Mouse (Mus musculus): ENCODE measurements around the gene Acbd3. TPM values are rescaled to one million over a fixed set of nuclear protein-coding genes. Genes with fewer than 3 reads are reported as not detected.

The Acbd3 gene
- 10 to 100 TPM; 32.7 to 34.9 TPM for total RNA-seq (2021)

- peak; percentile 78 to 80 for DNase-seq (ENCODE audit: extremely low spot score in 1 of 2, low spot score in 1 of 2)
These were observed at the start of gene Acbd3 for GRCm38 (mm10) chr1:180725704-180726179. Acbd3 (plus strand) TSS chr1:180726043.

- no peak for DNase-seq (ENCODE audit: extremely low spot score in 1 of 2, low spot score in 1 of 2)
These were observed 34.6 kb upstream of the Acbd3 start for GRCm38 (mm10) chr1:180691284-180691683.

- DNase-seq (ENCODE audit: extremely low spot score in 1 of 2, low spot score in 1 of 2) = no peak
These were observed 29.1 kb upstream of the Acbd3 start, which contains the start of gene Mixl1 for GRCm38 (mm10) chr1:180696626-180697352. Mixl1 (minus strand) TSS chr1:180697034.

- DNase-seq (ENCODE audit: extremely low spot score in 1 of 2, low spot score in 1 of 2) = no peak
These were observed 27.8 kb upstream of the Acbd3 start for GRCm38 (mm10) chr1:180698063-180698462.

GRCm38 (mm10) chr1:180703400-180703799 lies 22.4 kb upstream of the Acbd3 start:
- DNase-seq (ENCODE audit: extremely low spot score in 1 of 2, low spot score in 1 of 2) = no peak

GRCm38 (mm10) chr1:180707368-180707767 lies 18.5 kb upstream of the Acbd3 start:
- no peak for DNase-seq (ENCODE audit: extremely low spot score in 1 of 2, low spot score in 1 of 2)

- DNase-seq (ENCODE audit: extremely low spot score in 1 of 2, low spot score in 1 of 2) = no peak
These were observed 18.0 kb upstream of the Acbd3 start for GRCm38 (mm10) chr1:180707813-180708212.

GRCm38 (mm10) chr1:180708935-180709776 lies 16.7 kb upstream of the Acbd3 start:
- no peak for DNase-seq (ENCODE audit: extremely low spot score in 1 of 2, low spot score in 1 of 2)

GRCm38 (mm10) chr1:180718756-180719155 lies 7.1 kb upstream of the Acbd3 start:
- DNase-seq (ENCODE audit: extremely low spot score in 1 of 2, low spot score in 1 of 2) = no peak

- no peak for DNase-seq (ENCODE audit: extremely low spot score in 1 of 2, low spot score in 1 of 2)
These were observed 6.4 kb upstream of the Acbd3 start for GRCm38 (mm10) chr1:180719483-180719882.

GRCm38 (mm10) chr1:180719951-180720689 lies 5.7 kb upstream of the Acbd3 start:
- peak; percentile 61 to 90 for DNase-seq (ENCODE audit: extremely low spot score in 1 of 2, low spot score in 1 of 2)

GRCm38 (mm10) chr1:180722608-180723007 lies 3.2 kb upstream of the Acbd3 start:
- no peak for DNase-seq (ENCODE audit: extremely low spot score in 1 of 2, low spot score in 1 of 2)

- DNase-seq (ENCODE audit: extremely low spot score in 1 of 2, low spot score in 1 of 2) = no peak
These were observed 2.1 kb upstream of the Acbd3 start for GRCm38 (mm10) chr1:180723701-180724238.

- peak in 1 of 2 experiments; percentile 8 for DNase-seq (ENCODE audit: extremely low spot score in 1 of 2, low spot score in 1 of 2)
These were observed 340 bp downstream of the Acbd3 start for GRCm38 (mm10) chr1:180726183-180726582.

GRCm38 (mm10) chr1:180729231-180729630 lies 3.4 kb downstream of the Acbd3 start:
- no peak for DNase-seq (ENCODE audit: extremely low spot score in 1 of 2, low spot score in 1 of 2)

GRCm38 (mm10) chr1:180747827-180748226 lies 22.0 kb downstream of the Acbd3 start:
- DNase-seq (ENCODE audit: extremely low spot score in 1 of 2, low spot score in 1 of 2) = no peak

GRCm38 (mm10) chr1:180752115-180752514 lies 26.3 kb downstream of the Acbd3 start:
- DNase-seq (ENCODE audit: extremely low spot score in 1 of 2, low spot score in 1 of 2) = no peak

GRCm38 (mm10) chr1:180754376-180754775 lies 28.5 kb downstream of the Acbd3 start:
- DNase-seq (ENCODE audit: extremely low spot score in 1 of 2, low spot score in 1 of 2) = no peak

- DNase-seq (ENCODE audit: extremely low spot score in 1 of 2, low spot score in 1 of 2) = no peak
These were observed 30.9 kb downstream of the Acbd3 start for GRCm38 (mm10) chr1:180756711-180757110.

GRCm38 (mm10) chr1:180757252-180757955 lies 31.6 kb downstream of the Acbd3 start:
- no peak for DNase-seq (ENCODE audit: extremely low spot score in 1 of 2, low spot score in 1 of 2)

All from layer of hippocampus, postnatal 25 days (tissue).